Mouse (Mus musculus) gastrocnemius, postnatal 36 days (tissue): ENCODE results near the gene Cubn. TPM values are rescaled to one million over a fixed set of nuclear protein-coding genes. Genes with fewer than 3 reads are reported as not detected.

ENCODE experiments used
- DNase-seq, 2 experiments: peaks; one replicate each; pipeline ENCODE4 v3.0.0; 2022
- intact Hi-C: fragments of 180-260 bp; cut with DNase I; formaldehyde crosslinking; loops from one replicate; pipeline ENCODE4 v1.15.1; 2025
- total RNA-seq, 2 experiments: library from RNA; stranded (reverse); gene quantifications; 2 replicates each; pipeline ENCODE4 v1.2.3; 2021

Cubn gene
- total RNA-seq, 2 experiments from 2014 or later, result 0.05 to 0.08 TPM

DNA sequence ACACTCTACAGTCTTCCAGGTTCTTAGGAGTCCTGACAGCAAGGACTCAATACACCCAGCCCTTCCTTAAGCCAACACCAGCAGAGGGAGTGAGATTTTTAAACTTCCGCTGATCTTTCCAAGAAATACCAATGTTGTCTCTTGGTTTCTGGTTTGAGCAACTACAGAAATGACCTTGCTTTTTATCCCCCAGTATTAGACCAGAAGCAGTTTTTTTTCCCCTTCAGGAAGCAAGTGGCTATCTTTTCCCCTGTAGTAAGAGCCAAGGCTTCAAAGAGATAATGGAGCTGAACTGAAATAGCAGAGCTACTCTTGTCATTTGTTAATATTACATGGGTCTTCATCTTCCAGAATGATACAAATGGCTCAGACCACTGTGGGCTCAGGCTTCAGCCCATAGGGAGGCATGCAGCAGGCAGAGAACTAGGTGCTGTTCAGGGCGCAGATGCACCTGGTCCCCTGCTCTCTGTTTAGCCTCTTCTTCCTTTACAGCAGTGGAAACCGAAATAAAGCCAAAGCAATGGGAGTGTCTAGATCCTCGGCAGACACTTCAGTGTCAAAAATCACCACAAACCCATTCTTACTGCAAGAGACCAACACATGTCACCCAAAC lies 222.8 kb downstream of the Cubn start:
- intact Hi-C loops, result no loop called here
- no peak for DNase-seq

DNA sequence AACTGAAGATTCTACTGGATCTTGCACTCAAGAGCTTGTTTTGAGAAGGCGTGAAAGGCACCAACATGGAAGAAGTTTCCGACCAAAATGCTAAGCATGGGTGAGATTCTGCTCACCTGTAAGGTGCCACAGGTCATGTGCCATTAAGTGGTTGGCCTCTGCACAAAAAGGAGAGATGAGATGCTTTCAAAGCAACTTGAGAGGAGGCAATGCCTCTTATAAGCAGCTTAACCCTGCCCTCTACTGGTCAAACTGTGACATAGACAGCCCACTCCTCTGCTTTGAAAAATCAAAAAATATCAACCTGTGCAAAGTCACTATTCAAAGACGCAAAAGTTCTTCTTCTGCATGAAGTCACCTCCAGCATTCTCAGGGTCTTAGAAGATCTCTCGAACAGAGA lies 226.7 kb downstream of the Cubn start:
- no peak for DNase-seq
- intact Hi-C loops, result no loop called here

DNA sequence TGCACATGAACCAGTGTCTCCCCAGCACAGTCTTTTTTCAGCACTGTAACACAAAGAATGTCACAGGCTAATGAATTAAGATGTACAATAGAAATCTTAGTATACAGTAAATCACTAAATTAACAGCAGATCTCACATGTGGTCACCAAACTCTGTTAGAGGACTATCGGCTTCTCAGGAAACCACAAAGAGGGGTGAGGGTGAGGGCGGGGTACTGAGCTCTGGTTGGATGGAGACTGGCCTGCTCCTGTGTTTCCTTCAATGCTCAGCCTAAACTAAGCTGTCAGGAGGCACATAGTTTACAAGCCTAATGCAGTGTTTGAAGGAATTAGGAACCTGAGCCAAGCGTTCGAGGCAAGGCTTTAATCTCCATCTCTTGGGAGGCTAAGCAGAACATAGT lies 228.5 kb downstream of the Cubn start:
- intact Hi-C loops, result no loop called here

DNA sequence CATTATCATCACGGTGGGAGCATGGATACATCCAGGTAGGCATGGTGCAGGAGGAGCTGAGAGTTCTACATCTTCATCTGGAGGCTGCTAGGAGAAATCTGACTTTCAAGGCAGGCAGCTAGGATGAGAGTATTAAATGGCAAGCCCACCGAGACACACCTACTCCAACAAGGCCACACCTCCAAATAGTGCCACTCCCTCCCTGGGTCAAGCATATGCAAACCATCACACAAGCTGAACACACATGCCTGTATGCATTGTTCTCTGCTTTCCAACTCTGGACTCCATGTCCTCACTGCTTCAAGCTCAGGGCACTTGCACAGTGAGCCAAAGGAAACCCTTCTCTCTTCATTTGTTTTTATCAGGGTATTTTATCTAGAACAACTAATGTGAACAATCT lies 233.0 kb downstream of the Cubn start:
- no peak for DNase-seq
- intact Hi-C loops, result no loop called here

More for the DNA sequence above, 228.5 kb downstream of the Cubn start:
- DNase-seq, result no peak

DNA sequence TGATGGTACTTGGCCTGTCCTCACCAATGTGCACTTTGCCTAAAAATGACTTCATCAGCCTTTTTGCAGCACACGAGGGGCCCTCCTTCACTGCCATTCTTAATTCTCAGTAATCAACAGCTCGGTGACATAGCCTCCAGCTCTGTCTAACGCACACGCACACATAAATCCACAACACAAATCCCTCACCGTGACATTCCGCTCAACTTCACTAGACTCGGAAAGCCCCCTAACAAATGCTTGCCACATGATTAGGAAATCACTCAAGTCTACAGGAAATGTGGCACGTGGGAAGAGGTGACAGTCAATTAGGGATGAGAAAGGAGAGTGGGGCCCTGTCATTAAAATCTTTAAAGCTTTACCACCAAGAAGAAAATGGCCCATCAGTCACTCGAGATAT lies 250.9 kb downstream of the Cubn start:
- no peak for DNase-seq
- intact Hi-C loops, result no loop called here

DNA sequence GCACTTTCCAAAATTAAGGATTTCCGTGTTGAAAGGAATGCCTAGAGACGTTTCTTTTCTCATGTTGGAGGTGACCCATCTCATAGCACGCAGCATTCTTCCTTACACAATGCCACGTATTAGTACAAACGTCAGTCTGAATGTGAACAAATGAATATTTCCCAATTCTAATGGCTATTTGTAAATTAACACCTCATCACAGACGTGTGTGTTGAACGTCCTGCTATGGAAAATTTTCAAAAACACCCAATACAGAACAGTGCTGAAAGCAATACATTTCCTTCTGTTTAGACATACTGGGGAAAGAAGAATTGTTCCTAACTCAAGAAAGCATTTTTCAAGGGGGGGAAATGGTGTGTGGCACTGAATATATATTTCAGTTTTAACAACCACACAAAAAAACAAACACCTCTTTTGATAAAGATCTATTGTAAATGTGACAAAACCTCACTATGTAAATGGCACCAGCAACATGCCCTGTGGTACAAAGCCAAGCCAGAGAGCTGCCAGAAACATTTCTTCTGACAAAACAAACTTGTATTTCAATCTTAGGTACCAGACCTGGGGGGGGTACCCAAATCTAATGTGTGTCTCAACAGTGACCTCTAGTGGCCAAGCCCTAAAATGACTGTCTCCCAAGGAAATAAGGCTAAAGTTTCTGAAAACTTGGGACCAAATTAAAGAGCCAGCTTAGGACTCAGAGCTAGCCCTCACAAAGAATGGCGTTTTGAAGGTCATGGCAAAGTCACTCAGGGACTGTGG lies 254.3 kb downstream of the Cubn start:
- intact Hi-C loops, result loop anchor here (5.0 to 10.0 kb wide), 2 partner anchors 530 to 773 kb away; no protein-coding TSS in a partner anchor
- no peak for DNase-seq

DNA sequence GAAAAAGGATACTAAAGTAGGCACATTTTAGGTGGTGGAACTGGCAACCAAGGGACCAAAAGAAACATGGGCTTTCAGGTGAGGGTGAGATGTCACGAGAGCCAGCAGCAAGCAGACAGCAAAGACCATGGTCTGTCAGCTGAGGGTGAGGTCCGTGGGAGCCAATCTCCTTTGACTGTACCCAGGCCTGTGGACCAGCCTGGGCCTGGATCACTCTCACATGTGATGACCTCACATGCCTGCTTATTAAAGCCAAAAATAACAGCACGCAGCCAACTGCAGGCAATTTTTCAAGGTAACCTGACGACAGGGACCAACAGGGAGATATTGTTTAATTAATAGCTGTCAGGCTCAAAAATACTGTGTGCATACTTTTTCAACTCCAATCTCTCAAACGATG lies 255.9 kb downstream of the Cubn start:
- no peak for DNase-seq
- intact Hi-C loops, result loop anchor here (5.0 to 10.0 kb wide), 2 partner anchors 528 to 771 kb away; no protein-coding TSS in a partner anchor

DNA sequence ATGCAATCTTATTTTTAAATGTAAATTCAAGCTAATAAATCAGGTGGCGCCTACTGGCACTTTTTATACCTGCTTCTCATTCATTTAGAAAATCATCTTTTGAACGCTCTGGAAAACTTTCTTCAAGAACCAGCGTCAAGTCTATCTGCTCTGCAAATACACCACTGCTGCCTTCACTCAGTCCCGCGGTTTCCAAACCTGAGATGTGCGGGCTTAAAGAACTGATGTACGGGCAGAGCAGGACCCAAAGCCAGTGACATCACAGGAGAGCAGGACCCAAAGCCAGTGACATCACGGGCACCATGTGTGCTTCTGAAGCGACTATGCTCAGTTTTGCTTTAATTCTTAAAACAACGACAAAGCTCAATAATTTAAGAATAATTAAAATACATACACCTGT lies 256.8 kb downstream of the Cubn start:
- intact Hi-C loops, result loop anchor here (5.0 to 10.0 kb wide), 2 partner anchors 527 to 770 kb away; no protein-coding TSS in a partner anchor

DNA sequence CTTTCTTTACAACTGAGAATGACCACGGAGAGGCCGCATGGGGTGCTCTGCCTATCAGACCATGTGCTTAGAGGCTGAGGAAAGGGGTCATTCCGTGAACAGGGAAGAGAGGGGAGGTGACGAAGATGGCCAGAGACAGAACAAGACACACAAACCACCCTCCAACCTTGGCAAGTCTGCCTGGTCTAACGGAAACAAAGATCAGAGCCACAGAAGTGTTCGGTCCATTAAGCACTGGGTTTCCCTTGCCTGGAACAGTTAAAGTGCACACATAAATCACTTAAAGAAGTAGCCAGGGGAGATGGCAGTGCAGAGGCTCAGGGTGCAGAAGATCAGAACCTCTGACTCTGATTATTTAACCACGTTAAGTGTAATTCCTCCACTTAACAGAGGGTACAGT lies 257.7 kb downstream of the Cubn start:
- intact Hi-C loops, result loop anchor here (10.0 kb wide), 1 partner anchor 769 kb away; no protein-coding TSS in a partner anchor
- no peak for DNase-seq

More for the DNA sequence above, 256.8 kb downstream of the Cubn start:
- no peak for DNase-seq

DNA sequence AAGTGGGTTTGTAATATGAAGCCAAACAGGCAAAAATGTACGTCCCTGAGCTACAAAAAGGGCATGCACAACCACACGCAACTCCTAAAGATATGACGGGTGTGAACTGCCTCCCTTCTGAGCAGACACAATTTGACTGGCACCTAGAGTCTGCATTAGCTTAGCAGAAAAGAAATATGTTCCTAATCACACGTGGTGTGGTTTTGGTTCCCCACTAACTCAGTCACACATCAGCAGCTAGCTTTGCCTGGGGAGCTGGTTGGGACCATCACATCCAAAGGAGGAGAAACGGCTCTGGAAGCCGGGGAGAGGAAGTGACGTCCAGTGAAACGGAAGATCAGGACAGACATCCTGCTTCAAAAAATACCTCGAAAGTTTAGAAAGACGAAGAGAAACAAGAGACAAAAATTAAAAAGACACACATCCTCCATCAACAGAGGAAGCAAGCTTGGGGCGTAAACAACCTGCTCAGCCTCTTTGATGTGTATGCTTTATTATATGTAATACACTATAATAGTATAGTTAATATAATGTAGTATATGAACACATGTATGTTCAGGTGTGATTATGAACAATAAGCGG lies 258.3 kb downstream of the Cubn start:
- intact Hi-C loops, result loop anchor here (10.0 kb wide), 1 partner anchor 769 kb away; no protein-coding TSS in a partner anchor
- no peak for DNase-seq

DNA sequence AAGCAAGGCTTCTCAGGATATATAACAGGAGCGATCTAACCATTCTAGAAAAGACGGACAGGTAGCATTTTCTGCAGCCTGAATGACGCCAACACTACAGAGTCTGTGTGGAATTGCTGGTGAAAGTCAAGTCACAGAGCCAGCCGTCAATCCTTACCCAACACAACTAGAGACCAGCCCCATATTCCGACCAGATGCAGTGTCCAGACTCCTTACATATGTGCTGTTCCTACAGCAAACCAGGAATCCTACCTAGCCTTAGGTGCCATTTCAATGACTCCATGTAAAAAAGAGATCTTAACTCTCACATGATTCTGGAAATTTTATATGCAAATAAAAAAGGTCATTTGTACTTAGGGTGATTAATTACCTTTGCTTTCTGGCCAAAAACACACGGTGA lies 259.3 kb downstream of the Cubn start:
- no peak for DNase-seq
- intact Hi-C loops, result loop anchor here (10.0 kb wide), 1 partner anchor 768 kb away; no protein-coding TSS in a partner anchor

DNA sequence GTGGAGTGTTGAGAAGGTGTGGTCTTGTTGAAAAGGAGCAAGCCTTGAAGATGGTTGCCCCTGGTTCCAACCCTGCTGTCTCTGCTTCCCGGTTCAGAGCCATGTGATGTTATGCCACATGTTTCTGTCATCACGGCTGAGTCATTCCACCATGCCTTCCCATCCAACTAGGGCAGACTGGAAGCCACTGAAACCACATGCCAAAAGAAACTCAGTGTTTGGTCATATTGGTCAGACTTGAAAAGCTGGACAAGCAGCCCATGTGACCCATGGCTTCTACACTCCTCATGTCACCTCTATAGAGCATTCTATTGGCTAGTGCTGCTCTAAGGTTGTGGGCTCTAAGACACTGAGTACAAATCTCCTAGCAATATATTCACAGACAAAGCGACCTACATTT lies 261.9 kb downstream of the Cubn start:
- intact Hi-C loops, result loop anchor here (10.0 kb wide), 1 partner anchor 765 kb away; no protein-coding TSS in a partner anchor
- DNase-seq, result no peak

Other genes starting within 250 kb of the Cubn start
- gene Rsu1, start 220.4 kb downstream of the Cubn start, total RNA-seq, result 10 to 100 TPM; 30.7 to 36.3 TPM
- gene Trdmt1, start 52.9 kb upstream of the Cubn start, total RNA-seq, result 1 to 10 TPM; 3.4 to 4.3 TPM
- 100 to 1,000 TPM; 118 to 161 TPM for gene Vim, start 82.1 kb upstream of the Cubn start, total RNA-seq